In genomic region chr2:130373026-130373425, GRCm38 (mm10) we compare ENCODE assay signal across 18 mouse cellular contexts. TPM values are rescaled to one million over a fixed set of nuclear protein-coding genes. Genes with fewer than 3 reads are reported as not detected.
"Had no signal": no experiment of that assay in that cellular context is flagged by ENCODE, and none has a peak within 500 bp of the region (broad histone marks: within the 10 kb centered on the region; RNA-seq: fewer than 3 reads in every experiment).

No protein-coding gene starts in this region.

RNA-seq across cellular contexts. Expression of gene Gm28372, which starts 32.0 kb away (rescaled TPM):
- polyA plus RNA-seq: gonadal fat pad, adult 2 months; heart, embryonic 10.5 days; heart, embryonic 14.5 days; heart, embryonic 16.5 days; hindbrain, embryonic 10.5 days; hindbrain, embryonic 16.5 days; inflammation-experienced regulatory T-cells, adult 6 months; intestine, embryonic 15.5 days; intestine, postnatal 0 days; kidney, embryonic 14.5 days; kidney, embryonic 16.5 days; limb, embryonic 10.5 days; limb, embryonic 14.5 days; liver, adult 2 months had no signal

RNA-seq across cellular contexts. Expression of gene 1700020A23Rik, which starts 32.0 kb away (rescaled TPM):
- polyA plus RNA-seq: heart, embryonic 12.5 days; heart, embryonic 14.5 days; heart, embryonic 16.5 days; hindbrain, embryonic 12.5 days; inflammation-experienced regulatory T-cells, adult 6 months; intestine, embryonic 15.5 days; intestine, postnatal 0 days; kidney, embryonic 14.5 days; kidney, embryonic 16.5 days; limb, embryonic 10.5 days; limb, embryonic 12.5 days; limb, embryonic 14.5 days; liver, adult 2 months had no signal

RNA-seq across cellular contexts. Expression of gene Tmem239, which starts 33.3 kb away (rescaled TPM):
- polyA plus RNA-seq: heart, embryonic 10.5 days; heart, embryonic 12.5 days; heart, embryonic 14.5 days; heart, embryonic 16.5 days; hindbrain, embryonic 10.5 days; hindbrain, embryonic 12.5 days; hindbrain, embryonic 14.5 days; inflammation-experienced regulatory T-cells, adult 6 months; intestine, embryonic 15.5 days; intestine, postnatal 0 days; kidney, embryonic 14.5 days; kidney, embryonic 16.5 days; limb, embryonic 10.5 days; limb, embryonic 12.5 days; limb, embryonic 14.5 days; liver, adult 2 months had no signal
